Mouse (Mus musculus) megakaryocyte progenitor cell, adult 5-6 weeks (primary cell): ENCODE data around the gene Etl4. TPM values are rescaled to one million over a fixed set of nuclear protein-coding genes. Genes with fewer than 3 reads are reported as not detected.

Source experiments
- ATAC-seq: replicated peaks from 2 replicates; pipeline ENCODE4 v1.8.0; 2016; ENCODE audit warnings: mild to moderate bottlenecking, moderate TSS enrichment, inconsistent platforms; ENCODE audit not compliant: poor library complexity
- total RNA-seq, 2 experiments: library from RNA; stranded (forward) in 1 of 2; stranded (reverse) in 1 of 2; fragments of 157-497, 149-512 nt in 1 of 2; fragments of 200-1000 nt in 1 of 2; gene quantifications; 2 replicates each; pipeline versions ENCODE4 v1.2.3 to v1.2.4; 2015 to 2017

Etl4 gene
- total RNA-seq, 2 experiments from 2014 or later: 0.30 TPM; not detected in 1

GRCm38 (mm10) chr2:20830882-20831281 is 921.3 kb downstream of the Etl4 start:
- no peak for ATAC-seq

- ATAC-seq: no peak
These were observed 922.2 kb downstream of the Etl4 start for GRCm38 (mm10) chr2:20831608-20832406.

GRCm38 (mm10) chr2:20849346-20849745 is 939.8 kb downstream of the Etl4 start:
- ATAC-seq: no peak
